Mouse (Mus musculus) heart, postnatal 14 days (tissue): Measurements from ENCODE around the gene Slc44a5. TPM values are rescaled to one million over a fixed set of nuclear protein-coding genes. Genes with fewer than 3 reads are reported as not detected.

Source experiments
- DNase-seq, 2 experiments: peaks; one replicate each; pipeline ENCODE4 v3.0.0; 2021 to 2022
- intact Hi-C: fragments of 180-260 bp; cut with DNase I; formaldehyde crosslinking; loops from one replicate; pipeline ENCODE4 v1.15.1; 2025
- total RNA-seq, 2 experiments: library from RNA; stranded (reverse); gene quantifications; 2 replicates each; pipeline ENCODE4 v1.2.3; 2021

Gene Slc44a5
- total RNA-seq, 2 experiments from 2014 or later: 0.22 to 0.31 TPM

- no peak for DNase-seq
- intact Hi-C loops: no loop called here
Measured at GRCm38 (mm10) chr3:154288429-154289069, 315.3 kb downstream of the Slc44a5 start.

- no peak for DNase-seq
- intact Hi-C loops: no loop called here
Measured at GRCm38 (mm10) chr3:154290351-154290750, 317.1 kb downstream of the Slc44a5 start.

GRCm38 (mm10) chr3:154292126-154292525 lies 318.9 kb downstream of the Slc44a5 start:
- intact Hi-C loops: no loop called here

GRCm38 (mm10) chr3:154293839-154294490 lies 320.7 kb downstream of the Slc44a5 start:
- intact Hi-C loops: no loop called here

More at GRCm38 (mm10) chr3:154292126-154292525, 318.9 kb downstream of the Slc44a5 start:
- no peak for DNase-seq

GRCm38 (mm10) chr3:154294924-154295834 lies 321.9 kb downstream of the Slc44a5 start:
- no peak for DNase-seq
- intact Hi-C loops: no loop called here

More at GRCm38 (mm10) chr3:154293839-154294490, 320.7 kb downstream of the Slc44a5 start:
- no peak for DNase-seq

GRCm38 (mm10) chr3:154297499-154297898 lies 324.3 kb downstream of the Slc44a5 start:
- DNase-seq: peak in 1 of 2 experiments; percentile 5
- intact Hi-C loops: no loop called here

- intact Hi-C loops: no loop called here
- no peak for DNase-seq
Measured at GRCm38 (mm10) chr3:154298490-154298889, 325.3 kb downstream of the Slc44a5 start.

GRCm38 (mm10) chr3:154300006-154300405 lies 326.8 kb downstream of the Slc44a5 start:
- intact Hi-C loops: no loop called here

GRCm38 (mm10) chr3:154301102-154301501 lies 327.9 kb downstream of the Slc44a5 start:
- no peak for DNase-seq
- intact Hi-C loops: no loop called here

More at GRCm38 (mm10) chr3:154300006-154300405, 326.8 kb downstream of the Slc44a5 start:
- no peak for DNase-seq

- no peak for DNase-seq
- intact Hi-C loops: no loop called here
Measured at GRCm38 (mm10) chr3:154305163-154305884, 332.1 kb downstream of the Slc44a5 start.

- no peak for DNase-seq
- intact Hi-C loops: no loop called here
Measured at GRCm38 (mm10) chr3:154317651-154318248, 344.5 kb downstream of the Slc44a5 start.

Other genes with a start within 250 kb of the Slc44a5 start
- gene St6galnac3, start 248.3 kb upstream of the Slc44a5 start, total RNA-seq: 10 to 100 TPM in 1 of 2 experiments, 1 to 10 TPM in 1; 9.9 to 12.6 TPM
- gene Asb17, start 129.2 kb upstream of the Slc44a5 start, total RNA-seq: not detected
- under 1 TPM; 0.10 to 0.24 TPM for gene Msh4, start 67.3 kb upstream of the Slc44a5 start, total RNA-seq
- 100 to 1,000 TPM in 1 of 2 experiments, 10 to 100 TPM in 1; 90.2 to 105 TPM for gene Rabggtb, start 60.4 kb upstream of the Slc44a5 start, total RNA-seq
- 100 to 1,000 TPM; 980 to 999 TPM for gene Acadm, start 28.8 kb upstream of the Slc44a5 start, total RNA-seq